Mouse (Mus musculus): ENCODE measurements around the gene Sipa1l1.
"Not testable (repeated sequence)": the region's sequence is repeated elsewhere in the genome, so short reads cannot be mapped to it uniquely, and the experiment has no call there.

The Sipa1l1 gene

GRCm38 (mm10) chr12:82175709-82176108 is 6.6 kb downstream of the Sipa1l1 start:
- DNase-seq (ENCODE audit: low spot score), result no peak

GRCm38 (mm10) chr12:82178636-82179035 is 9.5 kb downstream of the Sipa1l1 start:
- DNase-seq (ENCODE audit: low spot score), result no peak

DNA sequence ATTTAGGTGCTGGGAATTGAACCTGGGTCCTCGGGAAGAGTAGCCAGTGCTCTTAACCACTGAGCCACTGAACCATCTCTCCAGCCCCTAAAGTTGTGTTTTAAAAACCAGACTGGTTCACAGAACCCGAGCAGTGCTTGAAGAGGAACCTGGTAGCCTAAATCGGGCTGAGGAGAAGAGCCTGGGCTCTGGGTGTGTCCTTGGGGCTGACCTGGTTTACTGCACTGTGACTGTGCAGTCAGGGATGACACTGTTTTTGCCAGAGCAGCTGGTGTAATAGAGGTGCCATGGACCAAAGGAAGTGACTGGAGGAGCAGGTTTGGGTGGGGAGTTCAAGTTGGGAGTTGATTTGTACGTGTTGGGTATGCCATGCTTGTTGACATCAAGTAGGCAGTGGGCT is 10.5 kb downstream of the Sipa1l1 start:
- DNase-seq (ENCODE audit: low spot score), result no peak

DNA sequence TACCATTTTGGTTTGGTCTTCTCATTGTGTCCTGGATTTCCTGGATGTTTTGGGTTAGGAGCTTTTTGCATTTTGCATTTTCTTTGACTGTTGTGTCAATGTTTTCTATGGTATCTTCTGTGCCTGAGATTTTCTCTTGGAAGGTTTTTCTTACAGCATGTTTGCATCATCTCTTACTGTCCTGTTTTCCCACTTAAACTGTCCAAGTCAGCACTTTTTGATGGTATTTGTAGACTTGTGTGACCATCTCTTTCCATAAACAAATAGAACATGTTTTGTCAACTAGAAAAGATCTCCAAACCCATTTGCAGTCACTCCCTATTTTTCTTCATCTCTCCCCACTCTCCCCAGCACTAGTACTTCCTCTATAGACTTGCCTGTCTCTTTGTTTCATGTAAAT is 17.0 kb downstream of the Sipa1l1 start:
- DNase-seq (ENCODE audit: low spot score), result not testable (repeated sequence)

DNA sequence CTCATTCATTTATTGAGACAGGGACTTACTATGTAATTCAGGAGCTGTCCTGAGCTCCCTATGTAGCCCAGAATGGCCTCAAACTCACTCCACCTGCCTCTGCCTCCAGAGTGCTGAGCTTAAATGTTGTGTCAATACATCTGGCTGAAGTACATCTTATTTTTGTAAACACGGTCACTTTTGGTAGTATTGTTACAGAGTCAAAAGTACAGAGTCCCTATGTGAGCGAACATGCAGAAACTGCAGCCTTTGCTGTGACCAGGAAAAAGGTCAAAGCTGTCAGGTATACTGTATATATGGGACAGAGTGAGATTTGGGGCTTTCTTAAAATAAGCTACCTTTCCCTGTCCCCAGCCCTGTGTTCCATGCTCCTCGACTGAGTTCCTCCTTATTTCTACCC is 17.6 kb downstream of the Sipa1l1 start:
- no peak for DNase-seq (ENCODE audit: low spot score)

DNA sequence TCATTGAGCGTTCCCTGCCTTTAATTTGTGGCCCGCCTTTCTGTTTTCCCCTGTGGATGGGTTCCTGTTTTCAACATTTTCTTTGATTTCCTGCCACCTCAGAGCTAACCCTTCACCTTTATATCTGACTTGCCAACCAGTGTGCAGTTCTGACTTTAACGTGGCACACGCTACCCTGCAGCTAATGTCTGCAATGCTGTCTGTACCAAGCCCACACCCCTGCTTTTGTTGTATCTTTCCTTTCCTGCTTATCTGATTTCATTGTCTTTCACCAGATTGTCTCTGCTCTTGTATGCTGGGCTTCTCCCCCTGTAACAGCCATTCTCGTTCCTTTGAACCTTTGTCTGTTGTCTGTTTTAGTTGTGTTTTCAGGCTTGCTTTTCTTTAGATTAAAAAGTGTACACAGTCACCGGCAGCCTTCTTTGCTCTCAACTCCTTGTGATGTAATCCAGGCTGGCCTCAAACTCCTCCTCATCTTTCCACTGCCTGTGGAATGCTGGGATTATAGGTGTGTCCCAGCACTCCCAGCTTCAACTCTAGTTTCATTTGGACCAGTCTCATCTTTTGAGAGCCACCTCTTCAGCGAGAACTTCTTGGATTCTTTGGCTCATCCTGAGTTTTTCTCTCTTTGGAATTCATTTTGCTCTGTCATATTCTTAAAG is 18.2 kb downstream of the Sipa1l1 start:
- no peak for DNase-seq (ENCODE audit: low spot score)

DNA sequence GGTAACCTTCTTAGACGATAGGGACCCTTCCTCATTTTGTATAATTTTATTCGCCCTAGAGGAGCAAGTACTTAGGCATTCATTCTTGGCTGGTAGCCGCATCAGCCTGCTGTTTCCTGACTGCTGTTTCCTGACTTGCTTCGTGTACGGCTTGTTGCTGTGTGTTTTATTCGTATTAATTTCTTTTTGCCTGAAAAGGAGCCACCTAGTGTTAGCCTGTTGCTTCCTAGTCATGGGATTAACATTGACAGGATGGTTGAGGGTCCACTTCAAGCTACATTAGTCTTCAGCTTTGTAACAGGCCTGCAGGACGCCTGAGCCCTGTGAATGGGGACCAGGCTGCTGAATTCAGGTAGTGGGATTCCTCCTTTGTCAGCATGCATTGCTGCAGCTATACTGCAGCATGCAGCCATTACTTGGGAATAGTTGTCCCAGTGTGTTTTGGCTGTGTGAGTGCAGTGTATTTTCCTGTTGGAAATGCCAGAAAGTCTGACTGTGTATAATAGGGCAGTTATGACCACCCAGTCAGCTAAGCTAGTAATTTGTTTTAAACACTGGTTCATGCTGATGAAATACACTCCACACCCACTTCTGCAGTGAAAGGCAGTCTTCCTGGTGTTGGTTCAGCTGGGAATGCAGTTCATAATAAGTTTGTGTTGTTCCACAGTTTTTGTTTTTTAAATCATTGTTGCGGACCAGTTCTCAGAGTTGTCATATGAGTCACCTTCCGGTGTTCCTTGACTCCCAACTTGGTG is 19.4 kb downstream of the Sipa1l1 start:
- no peak for DNase-seq (ENCODE audit: low spot score)

DNA sequence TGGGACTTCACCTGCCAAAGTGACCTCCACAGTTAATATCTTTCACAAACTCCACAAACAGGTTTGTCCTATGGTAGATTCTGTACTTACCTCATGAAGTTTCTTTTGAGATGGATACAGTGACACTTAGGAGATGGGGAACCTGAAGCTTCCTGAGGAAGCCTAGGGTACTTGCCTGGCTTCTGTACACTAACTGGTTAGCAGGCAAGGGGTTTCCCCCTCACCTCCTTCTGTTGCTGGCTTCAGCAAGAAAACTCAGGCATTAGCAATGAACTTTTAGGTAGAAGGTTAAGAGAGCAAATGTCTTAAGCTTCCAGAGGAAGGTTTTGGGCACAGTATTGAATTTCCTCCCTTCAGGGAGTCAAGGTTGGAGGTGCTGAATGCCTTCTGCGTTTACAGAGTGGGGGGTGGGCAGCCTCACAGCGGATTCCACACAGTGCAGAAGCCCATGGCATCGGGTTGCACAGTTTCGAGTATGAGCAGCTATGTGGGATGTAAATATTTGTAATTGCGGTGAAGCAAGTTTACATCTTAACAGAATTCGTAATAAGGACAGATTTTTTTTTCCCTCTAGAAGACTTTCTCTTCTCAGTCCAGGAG is 20.1 kb downstream of the Sipa1l1 start:
- peak; percentile 59 for DNase-seq (ENCODE audit: low spot score)

DNA sequence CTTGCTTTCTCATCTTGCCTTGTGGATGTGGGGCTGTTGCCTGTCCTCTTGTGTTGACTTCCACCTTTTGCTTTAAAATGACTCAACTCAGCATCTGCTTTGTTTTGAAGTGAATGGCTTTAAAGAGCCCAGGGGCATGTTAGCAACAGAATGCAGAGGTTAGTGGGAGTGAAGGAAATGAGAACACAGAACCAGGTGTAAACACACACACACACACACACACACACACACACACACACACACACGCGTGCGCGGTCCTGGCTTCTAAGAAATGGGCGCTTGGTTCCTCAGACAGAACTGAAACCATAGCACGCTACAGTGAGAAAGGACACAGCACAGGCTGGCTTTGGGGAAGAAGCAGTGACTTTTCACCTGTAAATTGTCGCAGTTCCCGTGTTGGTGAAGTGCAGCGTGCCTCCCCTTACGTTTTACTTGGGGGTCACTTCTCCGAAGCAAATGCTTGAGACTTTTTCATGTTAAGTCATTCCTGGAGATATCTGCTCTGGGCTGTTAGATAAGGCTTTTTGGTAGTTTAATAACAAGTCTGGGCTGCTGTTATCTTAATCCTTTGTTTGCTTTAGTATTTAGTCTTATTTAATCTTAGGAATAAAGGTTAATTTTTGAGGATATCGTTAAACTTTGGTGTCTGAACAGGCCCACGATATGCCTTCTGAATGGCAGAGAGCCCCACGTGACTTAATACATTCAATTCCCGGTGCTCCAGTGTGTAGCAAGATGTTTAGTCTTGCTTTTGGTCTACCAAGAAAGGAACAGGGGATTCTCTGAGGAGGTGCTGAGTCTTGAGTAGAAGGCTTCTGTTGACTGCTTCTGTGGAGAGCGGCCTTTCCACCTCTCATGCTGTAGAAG is 20.8 kb downstream of the Sipa1l1 start:
- DNase-seq (ENCODE audit: low spot score), result no peak

DNA sequence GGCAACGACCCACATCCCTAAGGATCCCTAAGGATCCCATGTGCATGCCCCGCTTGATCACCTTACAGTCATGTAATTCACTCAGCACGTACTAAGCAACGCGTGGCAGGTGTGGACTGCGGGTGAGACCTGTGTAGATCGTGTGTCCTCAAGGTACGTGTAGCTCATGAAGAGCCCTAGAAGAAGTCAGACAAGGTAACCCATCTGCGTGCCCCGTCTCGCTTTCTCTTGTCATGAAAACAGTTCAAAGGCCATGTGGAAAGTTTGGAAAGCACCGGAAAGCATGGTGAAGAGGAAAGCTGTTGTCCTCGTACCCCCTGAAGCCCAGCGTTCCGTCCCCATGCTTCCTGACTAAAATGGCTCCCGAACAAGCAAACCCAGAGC is 21.5 kb downstream of the Sipa1l1 start:
- DNase-seq (ENCODE audit: low spot score), result no peak

- no peak for DNase-seq (ENCODE audit: low spot score)
Measured at GRCm38 (mm10) chr12:82191686-82192085, 22.6 kb downstream of the Sipa1l1 start.

DNA sequence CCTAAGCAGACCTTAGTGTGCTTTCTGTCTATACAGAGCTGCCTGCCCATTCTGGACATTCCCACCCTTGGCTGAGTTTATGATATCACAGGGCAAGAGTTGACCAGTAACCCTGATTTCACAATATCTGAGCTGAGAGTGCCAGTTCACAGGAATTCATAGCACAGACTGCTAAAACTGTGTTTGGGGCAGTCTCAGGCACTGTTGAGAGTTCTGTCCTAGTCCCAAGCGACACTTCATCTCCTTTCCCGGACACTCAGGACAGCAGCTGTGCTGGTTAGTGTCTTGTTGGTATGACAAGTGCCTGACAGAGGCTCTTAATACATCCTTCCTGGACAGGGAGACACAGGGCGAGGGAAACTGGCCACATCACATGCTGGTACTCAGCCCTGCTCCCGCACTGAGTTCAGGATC is 23.5 kb downstream of the Sipa1l1 start:
- no peak for DNase-seq (ENCODE audit: low spot score)

- DNase-seq (ENCODE audit: low spot score), result no peak
Measured at GRCm38 (mm10) chr12:82193476-82193875, 24.4 kb downstream of the Sipa1l1 start.

GRCm38 (mm10) chr12:82194919-82195318 is 25.8 kb downstream of the Sipa1l1 start:
- DNase-seq (ENCODE audit: low spot score), result no peak

DNA sequence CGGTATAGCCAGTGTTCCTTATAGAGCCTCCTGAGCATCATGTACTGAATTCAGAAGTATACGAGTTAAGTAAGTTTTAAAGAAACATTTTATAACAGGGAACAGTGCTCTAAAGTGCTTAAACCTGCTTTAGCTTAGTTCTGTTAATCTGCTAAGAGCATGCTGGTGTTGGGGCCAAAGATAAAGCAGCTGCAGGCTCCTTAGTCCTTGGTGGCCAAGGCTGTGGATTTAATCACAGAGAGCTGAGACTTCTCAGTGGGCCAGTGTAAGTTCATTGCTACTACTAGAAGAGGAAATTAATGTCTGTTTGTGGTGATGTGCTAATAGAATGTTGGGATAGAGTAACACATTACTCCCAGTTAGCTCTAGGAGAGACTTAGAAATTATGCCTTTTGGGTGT is 27.1 kb downstream of the Sipa1l1 start:
- no peak for DNase-seq (ENCODE audit: low spot score)

DNA sequence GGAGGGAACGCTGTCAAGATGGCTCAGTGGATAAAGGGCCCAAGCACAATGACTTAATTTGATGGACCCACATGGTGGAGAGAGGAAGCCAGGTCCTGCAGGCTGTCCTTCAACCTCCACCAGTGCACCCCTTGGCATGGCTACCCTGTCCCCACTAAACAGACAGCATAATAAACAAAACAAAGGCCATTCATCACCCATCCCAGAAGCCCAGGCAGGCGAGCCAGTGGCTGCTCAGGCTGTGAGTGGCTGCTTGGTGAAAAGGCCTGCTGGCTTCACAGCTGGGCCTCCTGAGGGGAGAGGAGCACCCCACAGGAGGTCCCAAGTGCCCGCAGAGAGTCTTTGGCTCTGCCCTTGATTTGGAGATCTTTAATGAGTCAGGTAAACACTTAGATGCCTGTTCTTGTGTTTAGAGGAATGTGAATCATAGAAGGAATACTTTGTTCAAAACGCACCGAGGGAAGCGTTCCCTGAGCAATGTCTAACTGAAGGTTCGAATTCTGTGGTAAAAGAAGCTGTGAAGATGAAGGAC is 27.6 kb downstream of the Sipa1l1 start:
- no peak for DNase-seq (ENCODE audit: low spot score)

GRCm38 (mm10) chr12:82197207-82197606 is 28.1 kb downstream of the Sipa1l1 start:
- no peak for DNase-seq (ENCODE audit: low spot score)

- no peak for DNase-seq (ENCODE audit: low spot score)
Measured at GRCm38 (mm10) chr12:82199286-82199685, 30.2 kb downstream of the Sipa1l1 start.

GRCm38 (mm10) chr12:82204106-82204505 is 35.0 kb downstream of the Sipa1l1 start:
- DNase-seq (ENCODE audit: low spot score), result no peak

GRCm38 (mm10) chr12:82206857-82207647 is 37.9 kb downstream of the Sipa1l1 start:
- DNase-seq (ENCODE audit: low spot score), result no peak

DNA sequence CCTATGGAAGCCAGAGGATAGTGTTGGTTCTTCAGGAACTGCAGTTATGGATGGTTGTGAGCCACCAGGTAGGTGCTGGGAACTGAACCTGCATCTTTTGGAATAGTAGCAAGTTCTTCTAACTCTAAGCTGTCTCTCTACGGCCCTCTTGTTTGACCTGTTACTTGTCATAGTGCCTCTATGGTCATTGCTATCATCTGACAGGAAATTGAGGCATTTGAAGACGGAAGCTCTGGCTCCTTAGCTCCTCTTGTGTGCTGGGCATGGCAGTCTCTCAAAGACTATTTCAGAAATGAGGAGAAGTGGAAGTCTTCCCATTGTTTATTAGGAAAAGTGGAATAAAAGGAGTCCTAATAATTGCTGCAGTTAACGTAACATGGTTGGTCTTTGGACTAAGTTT is 38.9 kb downstream of the Sipa1l1 start:
- DNase-seq (ENCODE audit: low spot score), result no peak

All from embryo, embryonic 10 days (tissue).